Mouse (Mus musculus) heart, postnatal 0 days (tissue): ENCODE data around the gene Efcab14.

Source experiments
- CTCF ChIP-seq: IDR thresholded peaks from 2 replicates; pipeline ENCODE4 v1.5.1; 2016; ENCODE audit warnings: antibody characterized with exemption, control low read depth, low read depth
- EP300 ChIP-seq: IDR thresholded peaks from 2 replicates; pipeline ENCODE4 v1.6.1; 2016; ENCODE audit warnings: antibody characterized with exemption, low read depth

DNA sequence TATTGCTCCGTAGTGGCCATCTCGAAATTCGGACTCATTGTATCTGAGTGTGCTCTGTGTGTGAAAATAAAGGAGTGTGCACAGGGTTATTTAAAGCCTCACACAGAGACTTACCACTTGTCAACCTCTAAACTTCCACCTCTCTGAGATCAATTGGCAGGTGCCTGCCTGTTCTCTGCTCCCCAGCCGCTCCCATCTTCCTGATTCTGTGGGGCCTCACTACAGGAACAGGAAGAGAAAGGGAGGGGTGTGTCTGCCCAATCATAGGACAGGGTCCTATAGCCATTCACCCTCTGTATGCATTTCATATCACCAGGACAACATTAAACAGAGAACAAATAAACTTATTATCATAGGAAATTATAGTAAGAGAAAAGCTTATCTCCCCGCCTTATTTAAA is 3.8 kb upstream of the Efcab14 start:
- TF ChIP-seq CTCF = no peak
- TF ChIP-seq EP300 = no peak
